ENCODE assay signal across 16 mouse cellular contexts in the genomic region with DNA sequence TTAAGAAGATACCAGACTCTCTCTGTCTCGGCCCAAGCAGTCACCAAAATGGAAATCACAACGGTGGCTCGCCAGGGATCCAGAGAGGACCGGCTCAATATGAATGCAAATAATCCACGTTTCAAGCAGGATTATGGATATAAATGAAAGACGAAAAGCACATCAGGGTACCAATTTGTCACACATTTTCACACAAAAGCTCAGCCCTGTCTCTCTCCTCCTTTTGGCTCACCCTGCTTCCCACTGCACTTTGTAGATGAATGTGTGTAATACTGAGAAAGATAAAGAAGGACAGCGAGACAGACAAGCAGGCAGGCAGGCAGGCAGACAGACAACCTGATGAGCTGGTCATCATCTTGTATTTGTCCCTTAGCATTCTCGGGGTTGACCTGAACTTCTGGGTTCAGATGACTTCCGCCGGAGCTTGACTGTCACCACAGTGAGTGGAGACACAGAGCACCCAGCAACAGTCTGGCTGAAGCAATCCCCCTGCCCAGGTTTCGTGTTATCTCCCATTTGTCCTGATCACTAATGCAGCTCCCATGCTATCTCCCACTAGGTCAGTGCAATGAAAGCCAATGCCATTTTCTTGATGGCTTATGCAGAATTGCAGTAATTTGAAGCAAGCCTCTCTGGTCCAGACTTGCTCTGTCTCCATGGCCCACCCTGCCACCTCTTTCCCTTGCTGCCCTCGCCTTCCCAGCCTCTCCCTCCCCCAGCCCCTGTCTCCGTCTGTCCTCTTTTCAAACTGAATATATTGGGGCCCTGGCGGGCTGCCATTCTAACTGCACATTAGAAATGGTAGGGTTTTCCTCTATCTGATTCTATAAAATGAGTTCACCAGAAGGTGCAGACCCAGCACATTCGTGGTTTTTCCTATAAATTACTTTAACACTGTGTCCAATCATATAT.
DNase-seq lines count a peak whose midpoint lies in the region; ATAC-seq and TF ChIP-seq lines count a peak whose summit lies in the region.
"Had no signal": no experiment of that assay in that cellular context is flagged by ENCODE, and none has a peak within 500 bp of the region (broad histone marks: within the 10 kb centered on the region; RNA-seq: fewer than 3 reads in every experiment).

No protein-coding gene starts in this region.

- H3K36me3 ChIP-seq in forebrain, postnatal 0 days (ENCODE audit: insufficient read depth) = no peaks in the 10 kb centered on the region
- no peaks in the 10 kb centered on the region for H3K36me3 ChIP-seq in forebrain, embryonic 16.5 days (ENCODE audit: control insufficient read depth, insufficient read depth)
- H3K36me3 ChIP-seq in hindbrain, embryonic 14.5 days (replicated peaks; ENCODE audit: control insufficient read depth, insufficient read depth) = no peaks in the 10 kb centered on the region
- no peaks in the 10 kb centered on the region for H3K36me3 ChIP-seq in midbrain, embryonic 16.5 days (ENCODE audit: control insufficient read depth, insufficient read depth, low read length)
- H3K36me3 ChIP-seq: G1E; limb, embryonic 13.5 days; lung, embryonic 15.5 days had no signal

- no peak overlapping the region for H3K27ac ChIP-seq in forebrain, postnatal 0 days (ENCODE audit: low read depth, low read length)
- H3K27ac ChIP-seq in forebrain, embryonic 16.5 days (ENCODE audit: low read length) = no peak overlapping the region
- H3K27ac ChIP-seq in hindbrain, embryonic 14.5 days = 0 out of 2 replicates have a peak overlapping the region, but pooled peaks have one; percentile 14
- H3K27ac ChIP-seq in midbrain, embryonic 16.5 days (ENCODE audit: low read length) = no peak overlapping the region
- H3K27ac ChIP-seq: limb, embryonic 13.5 days; lung, embryonic 15.5 days had no signal

- H3K4me1 ChIP-seq in forebrain, postnatal 0 days (ENCODE audit: insufficient read depth) = no peaks in the 10 kb centered on the region
- H3K4me1 ChIP-seq in forebrain, embryonic 16.5 days (replicated peaks; ENCODE audit: control insufficient read depth, insufficient read depth, low read length) = peaks cover 8% of the 10 kb centered on the region
- H3K4me1 ChIP-seq in hindbrain, embryonic 14.5 days (replicated peaks; ENCODE audit: control insufficient read depth, insufficient read depth, low read length) = peaks cover 17% of the 10 kb centered on the region
- peaks cover 12% of the 10 kb centered on the region for H3K4me1 ChIP-seq in midbrain, embryonic 16.5 days (ENCODE audit: control insufficient read depth, insufficient read depth, low read length)

- no peaks in the 10 kb centered on the region; the same call in 1 of the 2 replicates for H3K9me3 ChIP-seq in forebrain, postnatal 0 days (ENCODE audit: low read length)
- H3K9me3 ChIP-seq in forebrain, embryonic 16.5 days (ENCODE audit: control insufficient read depth, low read length) = peaks cover 2% of the 10 kb centered on the region; the same call in 1 of the 2 replicates
- H3K9me3 ChIP-seq in hindbrain, embryonic 14.5 days (ENCODE audit: control insufficient read depth, low read length) = peaks cover 14% of the 10 kb centered on the region; the same call in 1 of the 2 replicates
- no peaks in the 10 kb centered on the region for H3K9me3 ChIP-seq in midbrain, embryonic 16.5 days (replicated peaks; ENCODE audit: control insufficient read depth, low read length, poor library complexity, severe bottlenecking)
- H3K9me3 ChIP-seq: G1E; limb, embryonic 13.5 days; lung, embryonic 15.5 days had no signal

- no peak overlapping the region for H3K4me3 ChIP-seq in forebrain, postnatal 0 days (ENCODE audit: low read depth, low read length)
- H3K4me3 ChIP-seq in forebrain, embryonic 16.5 days (replicated peaks; ENCODE audit: low read length) = no peak overlapping the region
- H3K4me3 ChIP-seq in hindbrain, embryonic 14.5 days (replicated peaks; ENCODE audit: low read length) = no peak overlapping the region
- no peak overlapping the region for H3K4me3 ChIP-seq in midbrain, embryonic 16.5 days (ENCODE audit: low read depth, low read length)
- H3K4me3 ChIP-seq: limb, embryonic 13.5 days; lung, embryonic 15.5 days had no signal

- no peak overlapping the region for H3K4me2 ChIP-seq in forebrain, postnatal 0 days (ENCODE audit: low read depth)
- H3K4me2 ChIP-seq in forebrain, embryonic 16.5 days (ENCODE audit: low read length) = no peak overlapping the region
- H3K4me2 ChIP-seq in hindbrain, embryonic 14.5 days (replicated peaks) = peak overlapping the region; percentile 10; the same call in 1 of the 2 replicates
- H3K4me2 ChIP-seq in midbrain, embryonic 16.5 days (ENCODE audit: low read length) = peak overlapping the region; percentile 19; the same call in 1 of the 2 replicates
- H3K4me2 ChIP-seq: limb, embryonic 13.5 days; lung, embryonic 15.5 days had no signal

- whole genome bisulfite sequencing in forebrain, postnatal 0 days = 54% methylated on average over 15 of the region's 15 CpGs
- 52% methylated on average over 15 of the region's 15 CpGs for WGBS in forebrain, embryonic 16.5 days
- WGBS in hindbrain, embryonic 14.5 days = 15% methylated on average over 15 of the region's 15 CpGs
- 24% methylated on average over 15 of the region's 15 CpGs for WGBS in midbrain, embryonic 16.5 days

- no peak overlapping the region for H3K9ac ChIP-seq in forebrain, postnatal 0 days
- no peak overlapping the region for H3K9ac ChIP-seq in forebrain, embryonic 16.5 days (replicated peaks; ENCODE audit: low read depth, low read length)
- H3K9ac ChIP-seq in hindbrain, embryonic 14.5 days = no peak overlapping the region
- no peak overlapping the region for H3K9ac ChIP-seq in midbrain, embryonic 16.5 days (ENCODE audit: low read depth, low read length)
- H3K9ac ChIP-seq: limb, embryonic 13.5 days; lung, embryonic 15.5 days had no signal

- ATAC-seq in forebrain, postnatal 0 days = no peak
- ATAC-seq in forebrain, embryonic 16.5 days = no peak
- ATAC-seq in hindbrain, embryonic 14.5 days (ENCODE audit: low FRiP score) = peak; percentile 68; the same call in 1 of the 2 replicates
- peak; percentile 77; the same call in 1 of the 2 replicates for ATAC-seq in midbrain, embryonic 16.5 days

- peak; percentile 13 for DNase-seq in forebrain, postnatal 0 days
- DNase-seq in embryo, embryonic 11 days = peak; percentile 27
- DNase-seq in hindbrain, embryonic 14.5 days (ENCODE audit: low spot score) = peak; percentile 34
- no peak for DNase-seq in heart, adult 9 months (ENCODE audit: low spot score in 2 of 2)
- DNase-seq in layer of hippocampus, postnatal 14 days (ENCODE audit: low spot score in 2 of 2) = no peak
- no peak for DNase-seq in lung, postnatal 10 days
- DNase-seq: adrenal gland, postnatal 10 days; heart, postnatal 36 days; kidney, adult 11 months; kidney, postnatal 36 days; layer of hippocampus, postnatal 36 days had no signal

- no peak for TF ChIP-seq CTCF in forebrain, postnatal 0 days (IDR thresholded peaks at IDR 0.05; ENCODE audit: low read depth)

- no peaks in the 10 kb centered on the region for H3K27me3 ChIP-seq in forebrain, postnatal 0 days (ENCODE audit: insufficient read depth, low read length)
- no peaks in the 10 kb centered on the region for H3K27me3 ChIP-seq in forebrain, embryonic 16.5 days (replicated peaks; ENCODE audit: control insufficient read depth, insufficient read depth, low read length)
- no peaks in the 10 kb centered on the region for H3K27me3 ChIP-seq in hindbrain, embryonic 14.5 days (ENCODE audit: control insufficient read depth, insufficient read depth, low read length)
- H3K27me3 ChIP-seq in midbrain, embryonic 16.5 days (ENCODE audit: control insufficient read depth, insufficient read depth, low read depth, low read length) = peaks cover 2% of the 10 kb centered on the region; the same call in 1 of the 2 replicates
- H3K27me3 ChIP-seq: limb, embryonic 13.5 days; lung, embryonic 15.5 days had no signal

Comparison
In these comparisons a context has a peak if more than half of its experiments do, and no peak if none do; other contexts are left out.
1. ATAC-seq: peak in hindbrain, embryonic 14.5 days (single experiment) and midbrain, embryonic 16.5 days (single experiment); none in forebrain, postnatal 0 days (single experiment) and forebrain, embryonic 16.5 days (single experiment).
2. DNase-seq: peak in forebrain, postnatal 0 days (single experiment), embryo, embryonic 11 days (single experiment) and hindbrain, embryonic 14.5 days (single experiment); none in heart, adult 9 months (0 of 2), layer of hippocampus, postnatal 14 days (0 of 2) and lung, postnatal 10 days (single experiment).
3. H3K4me2 ChIP-seq: peak in hindbrain, embryonic 14.5 days (single experiment) and midbrain, embryonic 16.5 days (single experiment); none in forebrain, postnatal 0 days (single experiment) and forebrain, embryonic 16.5 days (single experiment).